In genomic region chr9:46163430-46163829, GRCm38 (mm10) we compare ENCODE assay signal across 11 mouse cellular contexts.
DNase-seq lines count a peak whose midpoint lies in the region; ATAC-seq and TF ChIP-seq lines count a peak whose summit lies in the region.
"Had no signal": no experiment of that assay in that cellular context is flagged by ENCODE, and none has a peak within 500 bp of the region (broad histone marks: within the 10 kb centered on the region; RNA-seq: fewer than 3 reads in every experiment).

No protein-coding gene starts in this region.

- H3K9me3 ChIP-seq in heart, embryonic 14.5 days (ENCODE audit: control insufficient read depth, low read length), result no peaks in the 10 kb centered on the region

- H3K27ac ChIP-seq in kidney, adult 2 months (ENCODE audit: insufficient read depth, low read depth, low read length), result no peak overlapping the region; the same call in none of the 2 replicates
- H3K27ac ChIP-seq in heart, embryonic 14.5 days (replicated peaks in 1 of 2; ENCODE audit: control insufficient read depth in 1 of 2, insufficient read depth in 1 of 2, low read depth in 2 of 2, low read length in 2 of 2), result peak overlapping the region; percentile 29 to 59
- H3K27ac ChIP-seq: macrophage had no signal

- no peak overlapping the region for H3K9ac ChIP-seq in heart, embryonic 14.5 days (ENCODE audit: low read length)

- H3K4me3 ChIP-seq in kidney, adult 2 months (ENCODE audit: insufficient read depth, low read depth, low read length), result no peak overlapping the region
- no peak overlapping the region for H3K4me3 ChIP-seq in heart, embryonic 14.5 days (ENCODE audit: control insufficient read depth in 1 of 2, insufficient read depth in 1 of 2, low read depth in 1 of 2, low read length in 2 of 2)

- ATAC-seq in heart, embryonic 14.5 days (ENCODE audit: insufficient number of reproducible peaks, insufficient read depth, low FRiP score, low read depth), result no peak
- ATAC-seq: forebrain, embryonic 14.5 days had no signal

- no peak for TF ChIP-seq POLR2A in kidney, adult 2 months (IDR thresholded peaks at IDR 0.05; ENCODE audit: low read depth, low read length)

- peaks cover 3% of the 10 kb centered on the region; the same call in 1 of the 2 replicates for H3K4me1 ChIP-seq in kidney, adult 2 months (ENCODE audit: control insufficient read depth, insufficient read depth, low read length)
- H3K4me1 ChIP-seq in heart, embryonic 14.5 days (ENCODE audit: control insufficient read depth in 2 of 2, insufficient read depth in 2 of 2, low read length in 2 of 2), result peaks cover 0 to 2% of the 10 kb centered on the region in 2 experiments; a peak in 1 of 4 replicates

- DNase-seq in kidney, adult 2 months, result peak; percentile 53
- DNase-seq in kidney, adult 11 months, result no peak
- peak; percentile 30 for DNase-seq in adrenal gland, postnatal 25 days
- DNase-seq in lung, postnatal 14 days, result peak; percentile 37
- DNase-seq in frontal cortex, postnatal 14 days (ENCODE audit: low spot score in 2 of 2), result no peak
- DNase-seq in urinary bladder, postnatal 14 days (ENCODE audit: low spot score), result no peak
- DNase-seq: cerebellum, postnatal 10 days; layer of hippocampus, adult 9-11 months had no signal

- H3K4me2 ChIP-seq in heart, embryonic 14.5 days (ENCODE audit: low read length), result no peak overlapping the region

- whole genome bisulfite sequencing in kidney, adult 2 months, result 37% methylated on average over 8 of the region's 8 CpGs
- 55% methylated on average over 8 of the region's 8 CpGs for WGBS in heart, embryonic 14.5 days

- H3K27me3 ChIP-seq in kidney, adult 2 months (replicated peaks; ENCODE audit: control insufficient read depth, insufficient read depth, low read length), result no peaks in the 10 kb centered on the region
- H3K27me3 ChIP-seq in heart, embryonic 14.5 days (ENCODE audit: control insufficient read depth, insufficient read depth, low read length), result no peaks in the 10 kb centered on the region

- TF ChIP-seq CTCF in kidney, adult 2 months (conservative IDR thresholded peaks at IDR 0.05; ENCODE audit: insufficient read depth, insufficient read length, low read depth, low read length), result no peak

- no peaks in the 10 kb centered on the region for H3K36me3 ChIP-seq in kidney, adult 2 months (ENCODE audit: control insufficient read depth, insufficient read depth, low read length)
- 0 out of 2 replicates have a peak, but pooled peaks cover 2% of the 10 kb centered on the region for H3K36me3 ChIP-seq in heart, embryonic 14.5 days (ENCODE audit: control insufficient read depth, insufficient read depth, low read length)

Comparison
In these comparisons a context has a peak if more than half of its experiments do, and no peak if none do; other contexts are left out.
1. DNase-seq: peak in kidney, adult 2 months (single experiment), adrenal gland, postnatal 25 days (single experiment) and lung, postnatal 14 days (single experiment); none in kidney, adult 11 months (single experiment), frontal cortex, postnatal 14 days (0 of 2) and urinary bladder, postnatal 14 days (single experiment).